Mouse (Mus musculus) embryonic facial prominence, embryonic 10.5 days (tissue): ENCODE results near the gene Apoc4. TPM values are rescaled to one million over a fixed set of nuclear protein-coding genes. Genes with fewer than 3 reads are reported as not detected.

Experiments
- DNase-seq: peaks from one replicate; pipeline ENCODE4 v3.0.0-alpha.2; 2017; ENCODE audit warnings: low spot score
- H3K27ac ChIP-seq: fragments of 300-500 bp; sonication (generic); replicated peaks from 2 replicates; pipeline ENCODE4 v1.5.1; 2016; ENCODE audit warnings: mild to moderate bottlenecking
- H3K27me3 ChIP-seq: fragments of 300-500 bp; sonication (generic); replicated peaks from 2 replicates; pipeline ENCODE4 v1.6.1; 2016; ENCODE audit warnings: low read depth, mild to moderate bottlenecking; ENCODE audit not compliant: poor library complexity, severe bottlenecking
- H3K36me3 ChIP-seq: fragments of 300-500 bp; sonication (generic); replicated peaks from 2 replicates; pipeline ENCODE4 v1.6.1; 2016; ENCODE audit warnings: mild to moderate bottlenecking, moderate library complexity
- H3K4me1 ChIP-seq: fragments of 300-500 bp; sonication (generic); 2 replicates; pipeline ENCODE4 v1.6.1; 2016
- H3K4me3 ChIP-seq: fragments of 300-500 bp; sonication (generic); 2 replicates; pipeline ENCODE4 v1.5.1; 2016; ENCODE audit warnings: mild to moderate bottlenecking, moderate library complexity
- H3K9me3 ChIP-seq: fragments of 300-500 bp; sonication (generic); 2 replicates; pipeline ENCODE4 v1.6.1; 2016; ENCODE audit warnings: mild to moderate bottlenecking
- WGBS: fragments of 180-500 bp; shearing (Covaris S2); methylation state at CpG from one replicate; pipeline ENCODE4 v1.1.7; 2016; 5-methylcytosine and 5-hydroxymethylcytosine counted together
- polyA plus RNA-seq: library from polyadenylated mRNA; unstranded; fragments of >200 nt; fragmentation: Nextera tagmentation; extraction: Ambion mirVana; gene quantifications from 2 replicates; pipeline ENCODE4 v1.2.1, GENCODE M21; 2016

Apoc4 gene
- 0.09 TPM in 1 of 2 replicates, not detected in the other for polyA plus RNA-seq

DNA sequence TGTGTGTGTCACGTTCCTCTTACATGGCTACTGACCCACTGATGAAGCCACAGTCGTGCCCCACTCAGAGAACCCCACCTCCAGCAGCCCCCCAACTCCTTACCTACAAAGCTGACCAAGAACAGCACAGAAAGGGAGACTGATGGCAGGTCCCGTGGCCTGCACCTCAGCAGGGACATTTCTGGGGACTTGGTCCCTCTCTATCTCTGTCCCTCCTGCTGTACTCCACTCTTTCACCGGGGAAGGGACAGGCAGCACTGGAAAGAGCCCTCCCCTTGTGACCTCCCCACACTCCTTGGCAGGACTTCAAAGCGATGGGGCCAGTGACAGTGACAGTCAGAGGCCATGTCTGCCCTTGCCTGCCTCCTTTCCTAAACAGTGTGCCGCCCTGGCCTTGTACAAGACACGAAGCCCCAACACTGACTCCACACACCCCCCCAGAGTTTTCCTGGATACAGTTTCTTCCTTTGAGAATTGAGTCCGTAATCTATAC, at the start of gene Apoc4, which contains the start of gene Gm44805:
Apoc4 (minus strand) TSS at position 278 of the 493 bp plus-strand sequence.
Gm44805 (minus strand) TSS at position 222 of the 493 bp plus-strand sequence.
- no peaks in the 10 kb centered on the region; the same call in 1 of the 2 replicates for H3K27me3 ChIP-seq
- peaks cover 5% of the 10 kb centered on the region for H3K4me1 ChIP-seq
- 63% methylated on average over 8 of the region's 8 CpGs for WGBS
- H3K36me3 ChIP-seq = no peaks in the 10 kb centered on the region
- H3K27ac ChIP-seq = no peak within 1 kb of the TSS
- no peaks in the 10 kb centered on the region for H3K9me3 ChIP-seq
- no peak within 1 kb of the TSS for H3K4me3 ChIP-seq
- DNase-seq = no peak

GRCm38 (mm10) chr7:19726541-19726940, 45.3 kb upstream of the Apoc4 start:
- 91% methylated on average over 4 of the region's 4 CpGs for WGBS
- DNase-seq = no peak
- Histone ChIP-seq H3K9me3 (peaks cover 4% of the 10 kb centered on the region; the same call in 1 of the 2 replicates), H3K4me1 (no peaks in the 10 kb centered on the region), H3K4me3 (no peak overlapping the region), H3K27me3 (no peaks in the 10 kb centered on the region), H3K27ac (no peak overlapping the region), H3K36me3 (peaks cover 100% of the 10 kb centered on the region)

DNA sequence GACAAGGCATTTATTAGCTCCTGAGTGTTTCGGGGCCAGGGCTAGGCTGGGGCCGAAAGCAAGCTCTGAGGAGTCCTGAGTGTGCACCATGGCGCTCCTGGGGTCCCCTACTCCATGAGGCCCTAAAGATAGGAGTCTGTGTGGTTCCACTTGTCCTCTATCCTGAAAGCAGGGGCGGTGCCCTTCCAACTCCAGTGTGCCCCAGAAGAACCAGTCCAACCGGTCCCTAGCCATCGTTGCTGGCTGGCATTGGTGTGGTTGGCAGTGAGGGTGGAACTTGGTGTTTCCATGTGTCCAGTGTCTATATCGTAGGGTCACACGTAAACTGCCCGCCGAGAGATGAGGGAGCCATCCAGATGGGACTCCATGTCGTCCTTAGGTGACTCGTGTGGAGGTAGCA, 42.9 kb upstream of the Apoc4 start:
- 96% methylated on average over 12 of the region's 12 CpGs for WGBS
- DNase-seq = no peak
- Histone ChIP-seq H3K9me3 (peaks cover 15% of the 10 kb centered on the region), H3K4me1 (no peaks in the 10 kb centered on the region), H3K4me3 (no peak overlapping the region), H3K27ac (no peak overlapping the region), H3K36me3 (peaks cover 100% of the 10 kb centered on the region), H3K27me3 (no peaks in the 10 kb centered on the region)

- Histone ChIP-seq H3K4me1 (no peaks in the 10 kb centered on the region), H3K27me3 (no peaks in the 10 kb centered on the region), H3K27ac (no peak overlapping the region), H3K36me3 (peaks cover 100% of the 10 kb centered on the region), H3K9me3 (peaks cover 15% of the 10 kb centered on the region), H3K4me3 (no peak overlapping the region)
- 88% methylated on average over 6 of the region's 6 CpGs for WGBS
- peak; percentile 20 for DNase-seq
Observed at GRCm38 (mm10) chr7:19722754-19723195, 41.5 kb upstream of the Apoc4 start.

- WGBS = 90% methylated on average over 4 of the region's 4 CpGs
- peaks cover 76% of the 10 kb centered on the region for H3K36me3 ChIP-seq
Observed at GRCm38 (mm10) chr7:19719200-19719599, 37.9 kb upstream of the Apoc4 start.

GRCm38 (mm10) chr7:19718297-19718952, 37.1 kb upstream of the Apoc4 start:
- DNase-seq = no peak
- Histone ChIP-seq H3K27ac (no peak overlapping the region), H3K9me3 (peaks cover 15% of the 10 kb centered on the region), H3K4me1 (peaks cover 22% of the 10 kb centered on the region), H3K27me3 (no peaks in the 10 kb centered on the region), H3K4me3 (no peak overlapping the region), H3K36me3 (peaks cover 75% of the 10 kb centered on the region)
- WGBS = 92% methylated on average over 5 of the region's 5 CpGs

More at GRCm38 (mm10) chr7:19719200-19719599, 37.9 kb upstream of the Apoc4 start:
- H3K4me3 ChIP-seq = no peak overlapping the region
- H3K27me3 ChIP-seq = no peaks in the 10 kb centered on the region
- H3K4me1 ChIP-seq = peaks cover 14% of the 10 kb centered on the region
- H3K9me3 ChIP-seq = peaks cover 15% of the 10 kb centered on the region
- DNase-seq = no peak
- no peak overlapping the region for H3K27ac ChIP-seq

DNA sequence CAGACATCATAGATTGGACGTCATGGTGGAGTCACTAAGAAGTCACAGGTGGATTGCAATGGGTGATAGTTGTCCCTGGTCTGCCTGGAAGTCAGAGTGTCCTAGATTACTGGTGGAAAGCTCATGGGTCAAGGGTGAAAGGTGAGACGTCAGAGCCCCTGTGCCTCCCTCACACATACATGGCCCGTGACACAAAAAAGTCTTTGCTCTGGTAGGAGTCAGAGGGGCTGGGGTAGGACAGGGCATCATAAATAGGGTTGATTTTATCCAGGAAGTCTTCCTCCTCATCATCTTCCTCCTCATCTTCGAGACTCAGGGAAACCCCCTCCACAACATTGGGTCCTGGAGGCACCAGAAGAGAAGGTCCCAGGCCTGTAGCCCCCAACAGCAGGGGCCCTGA, 36.1 kb upstream of the Apoc4 start:
- Histone ChIP-seq H3K27ac (no peak overlapping the region), H3K36me3 (peaks cover 75% of the 10 kb centered on the region), H3K4me3 (no peak overlapping the region), H3K9me3 (peaks cover 15% of the 10 kb centered on the region), H3K27me3 (no peaks in the 10 kb centered on the region), H3K4me1 (peaks cover 25% of the 10 kb centered on the region)
- 87% methylated on average over 4 of the region's 4 CpGs for WGBS
- no peak for DNase-seq

DNA sequence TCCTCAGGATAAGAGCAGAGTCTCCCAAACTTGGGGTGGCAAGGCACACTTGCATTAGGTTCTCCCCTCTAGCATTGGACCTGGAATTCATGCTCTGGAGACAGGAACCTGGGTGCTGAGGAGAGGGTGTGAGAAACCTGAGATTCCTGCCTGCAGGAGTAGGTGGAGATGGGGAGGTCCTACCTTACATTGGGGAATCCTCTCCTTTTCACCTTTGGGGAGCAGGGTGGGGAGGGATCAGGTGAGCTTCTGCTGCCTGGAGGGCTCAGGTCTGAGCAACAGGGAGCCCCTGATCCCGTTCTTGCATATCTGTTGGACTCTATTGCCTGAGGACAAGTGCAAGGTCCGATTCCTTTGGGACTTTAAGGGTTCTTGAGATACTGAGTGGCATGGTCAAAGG, 35.5 kb upstream of the Apoc4 start:
- no peaks in the 10 kb centered on the region for H3K27me3 ChIP-seq
- peaks cover 14% of the 10 kb centered on the region for H3K9me3 ChIP-seq
- peak overlapping the region; percentile 100 for H3K4me3 ChIP-seq
- 84% methylated on average over 2 of the region's 2 CpGs for WGBS
- peaks cover 75% of the 10 kb centered on the region for H3K36me3 ChIP-seq
- H3K4me1 ChIP-seq = peaks cover 25% of the 10 kb centered on the region
- DNase-seq = no peak
- H3K27ac ChIP-seq = peak overlapping the region; percentile 84; the same call in 1 of the 2 replicates

GRCm38 (mm10) chr7:19716055-19716682, 34.9 kb upstream of the Apoc4 start:
- DNase-seq = no peak
- WGBS = 7% methylated on average over 18 of the region's 18 CpGs
- Histone ChIP-seq H3K27ac (peak overlapping the region; percentile 84), H3K27me3 (no peaks in the 10 kb centered on the region), H3K9me3 (peaks cover 8% of the 10 kb centered on the region), H3K36me3 (peaks cover 75% of the 10 kb centered on the region), H3K4me3 (peak overlapping the region; percentile 100), H3K4me1 (peaks cover 25% of the 10 kb centered on the region)

GRCm38 (mm10) chr7:19715239-19716054, 34.2 kb upstream of the Apoc4 start, which contains the start of gene Tomm40:
Gene Tomm40, minus strand, starts transcription at chr7:19715438.
- peaks cover 75% of the 10 kb centered on the region for H3K36me3 ChIP-seq
- H3K4me3 ChIP-seq = peak within 1 kb of the TSS; percentile 100
- H3K27me3 ChIP-seq = no peaks in the 10 kb centered on the region
- under 1% methylated on average over 59 of the region's 59 CpGs for WGBS
- H3K9me3 ChIP-seq = peaks cover under 1% of the 10 kb centered on the region; the same call in 1 of the 2 replicates
- H3K4me1 ChIP-seq = peaks cover 25% of the 10 kb centered on the region
- H3K27ac ChIP-seq = peak within 1 kb of the TSS; percentile 90
- DNase-seq = peak; percentile 99

DNA sequence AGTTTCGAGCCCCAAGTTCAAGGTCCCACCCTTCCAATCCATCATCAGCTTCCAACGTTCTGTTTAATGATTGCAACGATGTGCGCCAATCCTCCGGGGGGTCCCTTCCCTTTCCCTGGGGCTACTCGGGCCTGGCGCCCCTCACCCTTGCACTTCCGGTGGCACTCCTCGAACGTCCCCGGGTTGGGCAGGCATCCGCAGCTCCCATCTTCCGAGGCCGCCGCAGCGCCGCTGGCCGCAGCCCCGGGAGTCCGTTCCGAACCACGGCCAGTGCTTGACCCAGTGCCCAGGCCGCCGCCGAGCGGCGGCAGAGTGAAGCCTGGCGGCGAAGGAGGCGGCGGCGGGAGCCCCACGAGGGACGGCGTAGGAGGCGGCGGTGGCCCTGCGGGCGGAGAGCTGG, 33.6 kb upstream of the Apoc4 start:
- DNase-seq = no peak
- peak overlapping the region; percentile 100 for H3K4me3 ChIP-seq
- no peaks in the 10 kb centered on the region for H3K27me3 ChIP-seq
- H3K9me3 ChIP-seq = no peaks in the 10 kb centered on the region
- H3K4me1 ChIP-seq = peaks cover 25% of the 10 kb centered on the region
- WGBS = under 1% methylated on average over 39 of the region's 39 CpGs
- peak overlapping the region; percentile 90 for H3K27ac ChIP-seq
- peaks cover 75% of the 10 kb centered on the region for H3K36me3 ChIP-seq

DNA sequence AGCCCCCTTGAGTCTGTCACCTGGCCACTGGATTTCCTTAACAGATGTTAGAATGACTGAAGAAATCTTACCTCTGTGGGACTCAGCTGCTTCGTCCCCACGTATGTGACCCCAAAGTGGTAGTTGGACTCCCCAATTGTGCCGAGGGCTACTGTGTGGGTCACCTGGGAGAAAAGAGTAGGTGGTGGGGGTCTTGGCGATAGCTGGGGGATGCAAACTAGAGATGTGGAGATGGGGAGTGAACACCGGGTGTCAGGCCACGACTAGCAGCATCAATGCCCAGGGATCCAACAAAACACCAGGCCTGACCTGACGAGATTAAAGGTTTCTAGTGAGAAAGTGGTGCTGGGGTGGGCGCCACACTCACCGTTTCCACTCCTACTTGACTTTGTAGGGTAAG, 32.3 kb upstream of the Apoc4 start:
- H3K36me3 ChIP-seq = peaks cover 75% of the 10 kb centered on the region
- no peak overlapping the region for H3K27ac ChIP-seq
- DNase-seq = no peak
- no peaks in the 10 kb centered on the region for H3K27me3 ChIP-seq
- H3K4me1 ChIP-seq = peaks cover 25% of the 10 kb centered on the region
- H3K9me3 ChIP-seq = no peaks in the 10 kb centered on the region
- 88% methylated on average over 9 of the region's 9 CpGs for WGBS
- peak overlapping the region; percentile 100; the same call in 1 of the 2 replicates for H3K4me3 ChIP-seq
